Mouse (Mus musculus) cerebellum, adult 8-10 months (tissue): ENCODE results near the gene Gm9970.
"Not testable (repeated sequence)": the region's sequence is repeated elsewhere in the genome, so short reads cannot be mapped to it uniquely, and the experiment has no call there.

ENCODE experiments used
- DNase-seq: peaks from one replicate; pipeline ENCODE4 v3.0.0; 2022

The Gm9970 gene

DNA sequence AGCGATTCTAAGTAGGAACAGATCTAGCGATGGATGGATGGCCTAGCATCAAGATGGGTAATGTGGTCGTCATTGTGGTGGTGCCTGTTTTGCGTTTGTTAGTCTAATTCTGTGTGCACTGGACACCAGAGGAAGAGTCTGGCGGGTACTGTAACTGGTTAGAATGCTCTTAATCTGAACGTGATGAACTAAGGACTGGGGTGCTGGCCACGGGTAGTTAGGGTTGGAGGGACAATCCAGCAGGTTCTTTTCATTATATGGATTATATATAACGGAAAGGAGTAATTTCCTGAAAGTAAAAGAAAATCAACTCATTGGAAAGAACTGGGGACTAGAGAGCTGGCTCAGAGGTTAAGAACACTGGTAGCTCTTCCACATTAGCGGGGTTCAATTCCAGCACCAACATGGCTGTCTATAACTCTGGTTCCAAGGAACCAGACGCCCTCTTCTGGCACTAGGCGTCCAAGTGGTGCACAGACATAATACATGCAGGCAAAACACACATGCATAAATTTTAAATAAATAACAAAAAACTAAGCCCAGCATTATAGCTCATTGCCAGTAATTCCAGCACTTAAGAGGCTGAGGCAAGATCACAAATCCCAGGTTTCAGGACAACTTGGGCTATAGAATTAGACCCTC, 19.6 kb downstream of the Gm9970 start:
- no peak for DNase-seq

DNA sequence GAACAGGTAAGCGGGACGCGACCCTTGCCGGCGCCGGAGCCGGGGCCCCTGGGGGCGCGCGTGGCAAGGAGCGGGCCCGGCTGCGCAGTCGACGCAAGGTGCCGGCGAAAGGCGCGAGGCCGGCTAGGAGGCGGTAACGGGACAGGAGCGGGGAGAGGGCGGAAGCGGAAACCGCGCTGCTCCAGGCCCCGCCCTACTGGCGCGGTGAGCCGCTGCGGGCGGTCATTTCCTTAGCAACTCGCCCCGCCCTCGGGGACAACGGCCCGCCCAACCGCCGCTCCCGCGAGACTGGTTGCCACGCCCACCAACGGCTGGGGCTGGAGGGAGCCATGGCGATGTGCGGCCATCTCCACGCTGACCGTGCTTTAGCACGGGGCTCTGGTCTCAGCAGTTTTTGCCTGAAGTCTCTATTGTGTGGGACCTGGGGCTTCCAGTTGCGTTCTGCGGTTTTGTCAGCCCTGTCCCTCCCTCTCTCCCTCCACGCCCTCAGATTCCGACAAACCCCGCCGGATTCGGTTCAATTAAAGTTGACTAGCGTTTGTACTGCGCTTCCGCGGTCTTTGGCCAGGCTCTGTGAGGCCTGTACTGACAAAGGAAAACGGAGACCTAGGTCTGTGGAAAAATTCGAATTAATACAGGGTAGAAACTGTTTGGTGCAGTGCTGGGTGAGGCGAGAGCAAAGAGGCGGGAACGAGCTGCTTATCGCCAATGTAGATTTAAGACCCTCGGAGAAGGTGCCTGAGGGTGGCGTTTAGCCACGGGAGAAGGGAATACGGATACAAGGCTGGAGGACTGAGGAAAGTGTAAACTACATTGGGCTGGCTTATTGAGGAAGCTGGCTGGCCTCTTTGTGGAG, 20.4 kb downstream of the Gm9970 start, which contains the start of gene Ppm1g:
Gene Ppm1g, minus strand, starts transcription at position 240 of the 856 bp plus-strand sequence.
- peak; percentile 97 for DNase-seq

- DNase-seq: no peak
Observed at GRCm38 (mm10) chr5:31219911-31220447, 21.1 kb downstream of the Gm9970 start.

GRCm38 (mm10) chr5:31219474-31219873, 21.6 kb downstream of the Gm9970 start:
- DNase-seq: no peak

DNA sequence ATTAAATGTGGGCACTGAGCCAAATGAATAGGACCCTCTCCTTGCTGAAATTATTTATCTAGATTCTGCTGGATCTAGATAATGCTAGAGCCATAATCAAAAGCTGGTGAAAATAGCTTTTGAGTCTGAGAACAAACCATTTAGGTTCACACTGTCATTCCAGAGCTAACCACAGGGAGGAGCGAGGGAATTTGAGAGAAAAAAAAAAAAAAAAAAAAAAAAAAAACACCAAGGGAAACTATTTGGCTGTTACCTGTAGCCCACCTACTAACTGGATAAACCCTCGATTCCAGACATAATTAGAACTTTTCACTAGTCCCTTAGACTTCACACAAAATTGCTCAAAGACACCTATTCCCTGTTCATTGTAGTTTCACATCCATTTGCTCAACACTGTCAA, 22.0 kb downstream of the Gm9970 start:
- DNase-seq: no peak

- DNase-seq: no peak
Observed at GRCm38 (mm10) chr5:31218294-31218693, 22.7 kb downstream of the Gm9970 start.

DNA sequence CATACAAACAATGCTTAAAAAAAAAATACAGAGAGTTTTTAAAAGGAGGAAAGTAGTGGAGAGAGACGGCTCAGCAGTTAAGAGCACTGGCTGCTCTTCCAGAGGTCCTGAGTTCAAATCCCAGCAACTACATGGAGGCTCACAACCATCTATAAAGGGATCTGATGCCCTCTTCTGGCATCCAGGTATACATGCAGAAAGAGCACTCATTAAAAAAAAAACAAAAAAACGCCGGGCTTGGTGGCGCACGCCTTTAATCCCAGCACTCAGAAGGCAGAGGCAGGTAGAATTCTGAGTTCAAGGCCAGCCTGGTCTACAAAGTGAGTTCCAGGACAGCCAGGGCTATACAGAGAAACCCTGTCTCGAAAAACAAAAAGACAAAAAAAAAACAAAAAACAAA, 24.5 kb downstream of the Gm9970 start:
- not testable (repeated sequence) for DNase-seq

DNA sequence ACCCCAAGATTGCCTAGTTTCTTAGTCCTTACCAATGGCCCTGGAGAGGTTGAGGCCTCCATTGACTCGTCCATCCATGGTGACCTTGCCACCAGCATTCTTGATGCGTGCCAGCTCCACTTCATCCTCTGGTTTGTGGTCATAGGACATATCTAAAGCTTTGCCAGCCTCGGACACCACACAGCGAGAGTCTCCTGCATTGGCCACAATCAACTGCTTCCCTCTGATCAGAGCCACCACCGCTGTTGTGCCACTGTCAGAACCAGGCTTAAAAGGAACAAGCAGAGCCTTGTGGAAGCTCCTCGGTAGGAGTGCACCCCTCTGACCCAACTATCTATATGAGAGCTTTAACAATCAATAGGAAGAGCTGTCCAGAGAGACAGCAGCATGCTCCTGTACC, 36.6 kb downstream of the Gm9970 start:
- DNase-seq: no peak

DNA sequence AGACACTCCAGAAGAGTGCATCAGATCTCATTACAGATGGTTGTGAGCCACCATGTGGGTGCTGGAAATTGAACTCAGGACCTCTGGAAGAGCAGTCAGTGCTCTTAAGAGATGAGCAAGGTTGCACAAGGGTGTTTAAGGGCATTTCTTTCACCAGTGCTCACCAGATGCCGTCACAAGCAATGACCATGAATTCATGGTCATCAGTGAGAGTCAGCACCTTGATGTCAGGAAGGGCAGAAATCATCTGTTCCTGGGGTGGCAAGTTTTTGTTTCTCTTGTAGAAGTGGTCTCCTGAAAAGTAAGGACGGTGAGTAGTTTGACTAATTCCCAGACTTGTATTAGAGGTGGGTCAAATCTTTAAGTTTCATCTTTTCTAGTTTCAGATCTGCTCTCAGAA, 37.2 kb downstream of the Gm9970 start:
- no peak for DNase-seq

DNA sequence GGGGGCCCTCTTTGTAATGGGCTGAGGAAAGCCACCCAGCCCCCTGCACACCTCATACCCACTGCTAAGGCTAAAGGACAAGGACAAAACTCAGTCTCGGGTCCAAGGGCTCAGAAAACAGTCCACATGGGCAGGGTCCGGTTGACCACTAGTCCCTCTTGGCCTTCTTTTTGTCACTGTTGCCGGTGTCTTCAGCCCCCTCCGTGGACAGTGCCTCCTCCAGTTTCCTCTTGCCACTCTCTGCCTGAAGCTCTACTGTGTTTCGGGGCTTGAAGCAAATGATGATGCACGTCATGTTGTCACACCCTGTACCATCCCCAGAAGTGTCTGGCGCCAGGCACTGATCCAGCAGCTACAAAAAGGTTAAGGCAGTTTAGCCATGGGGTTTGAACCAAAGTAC, 38.1 kb downstream of the Gm9970 start:
- no peak for DNase-seq

DNA sequence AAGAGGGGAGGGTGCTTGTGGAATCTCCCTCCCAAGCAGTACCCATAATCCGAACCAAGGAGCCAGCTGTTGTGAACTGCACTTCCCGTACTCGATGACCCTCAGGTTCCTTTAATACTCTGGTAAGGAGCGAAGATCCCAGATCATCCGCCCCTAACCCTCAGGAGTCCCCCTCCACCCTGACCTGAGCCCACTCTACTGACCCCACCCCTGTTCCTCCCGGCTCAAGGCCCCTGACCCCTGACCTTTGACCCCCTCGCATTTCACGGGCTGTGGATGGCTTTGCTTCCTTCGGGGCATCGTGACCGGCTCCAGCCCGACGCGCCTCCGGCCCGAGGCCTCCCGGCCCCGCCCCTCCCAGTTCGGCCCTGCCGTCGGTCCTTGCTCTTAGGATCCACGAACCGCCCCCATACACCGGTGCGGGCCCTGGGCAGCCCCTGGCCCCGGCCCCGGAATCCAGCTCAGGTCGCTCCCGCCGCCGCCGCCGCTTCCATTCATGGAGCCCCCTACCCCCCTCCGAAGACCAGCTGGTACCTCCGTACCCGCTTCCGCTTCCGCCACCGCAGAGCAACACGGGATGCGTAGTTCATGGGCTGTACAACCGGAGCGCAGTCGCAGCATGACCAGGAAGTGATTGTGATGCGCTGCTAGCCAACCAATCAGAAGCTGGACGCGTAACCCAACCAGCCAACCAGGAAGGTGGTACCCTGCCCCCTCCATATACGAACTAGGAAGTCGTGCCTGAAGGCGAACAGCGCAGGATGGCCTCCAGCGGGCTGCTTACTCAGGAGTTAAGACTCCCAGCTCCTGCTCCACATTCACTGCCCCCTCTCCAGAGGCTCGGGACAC, 39.1 kb downstream of the Gm9970 start, which contains the start of gene Zfp513:
Gene Zfp513, minus strand, starts transcription at position 562 of the 849 bp plus-strand sequence.
- DNase-seq: peak; percentile 94

GRCm38 (mm10) chr5:31201042-31201741, 39.8 kb downstream of the Gm9970 start:
- no peak for DNase-seq

GRCm38 (mm10) chr5:31200327-31200768, 40.7 kb downstream of the Gm9970 start:
- peak; percentile 42 for DNase-seq

DNA sequence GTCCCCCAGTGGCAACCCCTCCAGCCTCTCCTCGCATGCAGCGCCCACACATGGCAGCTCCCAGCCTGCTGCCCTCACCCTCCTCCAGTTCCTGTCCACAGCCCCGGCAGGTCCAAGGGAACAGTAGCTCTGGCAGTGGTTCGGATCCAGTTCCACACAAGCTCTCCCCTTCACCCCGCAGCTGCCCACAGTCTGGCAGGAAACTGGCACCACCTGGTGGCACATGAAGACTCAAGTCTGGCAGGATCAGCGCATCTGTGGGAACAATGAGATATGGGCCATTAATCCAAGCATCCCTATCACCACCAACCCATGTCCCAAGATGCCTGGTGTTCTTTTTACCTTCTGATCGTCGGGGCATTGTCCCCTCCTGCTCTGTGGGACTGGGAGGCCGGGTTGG, 41.1 kb downstream of the Gm9970 start:
- peak; percentile 22 for DNase-seq

- DNase-seq: peak; percentile 23
Observed at GRCm38 (mm10) chr5:31199321-31199892, 41.6 kb downstream of the Gm9970 start.

DNA sequence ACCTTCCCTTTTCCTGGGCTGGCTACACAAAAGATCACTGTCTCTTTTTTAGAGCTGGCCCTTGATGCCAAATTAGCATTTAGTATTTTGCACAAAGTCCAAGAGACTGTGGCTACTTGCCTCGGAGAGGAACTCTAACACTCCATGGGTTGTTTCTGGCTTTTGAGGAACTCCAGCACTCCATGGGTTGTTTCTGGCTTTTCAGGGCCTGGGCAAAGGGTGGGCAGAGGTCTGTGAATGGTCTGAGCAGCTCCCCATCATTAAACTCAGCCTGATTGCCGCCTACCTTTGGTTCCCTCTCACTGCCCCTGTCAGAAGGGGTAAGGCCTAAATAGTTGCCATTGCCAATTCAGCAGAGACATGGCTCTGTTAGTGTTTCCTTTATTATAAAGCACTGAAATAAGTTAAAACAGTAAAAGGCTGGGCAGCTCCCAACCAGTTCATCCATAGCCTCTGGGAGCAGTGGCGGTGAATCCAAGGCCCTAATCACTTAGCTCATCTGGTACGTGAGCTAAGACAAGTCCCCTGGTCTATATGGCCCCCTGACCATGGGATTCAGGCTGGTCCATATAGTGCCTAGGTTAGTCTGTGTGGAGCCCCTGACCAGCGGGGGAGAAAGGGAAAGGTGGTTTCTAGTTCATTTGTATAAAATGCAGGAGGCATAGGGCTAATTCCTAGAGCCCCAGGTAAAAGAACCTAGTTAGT, 42.3 kb downstream of the Gm9970 start:
- DNase-seq: no peak

- no peak for DNase-seq
Observed at GRCm38 (mm10) chr5:31198170-31198569, 42.9 kb downstream of the Gm9970 start.

- DNase-seq: no peak
Observed at GRCm38 (mm10) chr5:31197072-31197471, 44.0 kb downstream of the Gm9970 start.

DNA sequence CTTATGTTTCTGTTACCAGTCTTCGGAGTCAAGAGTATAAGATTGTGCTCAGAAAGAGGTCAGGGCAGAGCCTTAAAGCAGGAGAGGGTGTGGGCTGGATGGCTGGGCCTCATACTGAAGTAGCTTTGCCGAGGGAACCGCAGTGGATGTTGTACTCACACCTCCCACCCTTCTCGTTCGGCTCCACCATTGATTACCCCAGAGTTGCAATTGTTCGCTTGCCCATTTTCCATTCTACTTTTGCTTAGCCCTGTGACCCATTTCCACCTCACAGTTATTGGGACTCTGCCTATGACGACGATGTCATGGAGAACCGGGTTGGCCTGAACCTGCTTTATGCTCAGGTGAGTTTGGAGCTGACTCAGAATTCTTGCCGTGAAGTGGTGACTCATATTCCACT, 44.8 kb downstream of the Gm9970 start:
- DNase-seq: no peak

DNA sequence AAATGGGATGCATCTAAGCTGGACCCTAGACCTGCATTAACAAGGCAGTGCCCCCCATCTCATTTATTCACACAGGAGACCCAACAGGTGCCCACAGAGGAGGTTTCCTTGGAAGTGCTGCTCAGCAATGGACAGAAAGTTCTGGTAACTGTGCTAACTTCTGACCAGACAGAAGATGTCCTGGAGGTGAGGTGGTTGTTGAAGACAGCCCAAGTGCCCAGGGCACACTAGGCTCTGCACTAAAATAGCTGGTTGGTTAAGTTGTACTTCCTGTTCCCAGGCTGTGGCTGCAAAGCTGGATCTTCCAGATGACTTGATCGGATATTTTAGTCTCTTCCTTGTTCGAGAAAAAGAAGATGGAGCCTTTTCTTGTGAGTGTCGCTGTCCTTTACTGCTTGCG, 45.4 kb downstream of the Gm9970 start:
- DNase-seq: no peak
